Mouse (Mus musculus): Measurements from ENCODE around the gene Tmem179. TPM values are rescaled to one million over a fixed set of nuclear protein-coding genes. Genes with fewer than 3 reads are reported as not detected.

The Tmem179 gene
- polyA plus RNA-seq, 1 experiment from 2014 or later, result 0.19 TPM

- no peak overlapping the region for H3K27ac ChIP-seq
- H3K36me3 ChIP-seq, result no peaks in the 10 kb centered on the region
- ATAC-seq (ENCODE audit: insufficient number of reproducible peaks, insufficient read depth, low FRiP score, low TSS enrichment, low read depth), result no peak
- no peak overlapping the region for H3K4me3 ChIP-seq (replicated peaks)
- no peaks in the 10 kb centered on the region for H3K9me3 ChIP-seq
- H3K4me1 ChIP-seq (replicated peaks), result no peaks in the 10 kb centered on the region
- WGBS, result 80% methylated on average over 8 of the region's 8 CpGs
- H3K4me2 ChIP-seq, result no peak overlapping the region
- H3K27me3 ChIP-seq, result peaks cover 31% of the 10 kb centered on the region
- H3K9ac ChIP-seq (replicated peaks), result no peak overlapping the region
Measured at GRCm38 (mm10) chr12:112497731-112498130, 18.8 kb downstream of the Tmem179 start.

DNA sequence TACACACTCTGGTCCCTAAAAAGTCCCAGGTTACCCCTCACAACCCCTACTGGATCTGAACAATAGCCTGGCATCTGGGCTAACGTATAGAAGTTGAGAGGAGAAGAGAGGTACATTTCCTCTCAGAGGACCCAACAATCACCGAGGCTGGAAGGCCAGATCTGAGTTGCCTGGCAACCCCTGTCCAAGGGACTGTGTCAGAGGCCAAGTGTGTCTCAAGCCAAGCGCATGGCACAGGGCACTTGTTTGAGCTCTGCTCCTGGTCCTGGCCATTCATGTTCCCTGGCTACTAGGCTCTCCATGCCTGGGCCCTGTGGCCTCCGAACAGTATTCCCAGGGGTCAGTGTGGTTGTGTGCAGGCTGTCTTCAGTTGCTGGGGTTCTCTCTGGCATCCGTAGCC lies 20.4 kb downstream of the Tmem179 start:
- ATAC-seq (ENCODE audit: insufficient number of reproducible peaks, insufficient read depth, low FRiP score, low TSS enrichment, low read depth), result no peak
- Histone ChIP-seq H3K4me2 (no peak overlapping the region), H3K9ac (replicated peaks) (no peak overlapping the region), H3K4me3 (replicated peaks) (no peak overlapping the region), H3K9me3 (no peaks in the 10 kb centered on the region), H3K36me3 (no peaks in the 10 kb centered on the region), H3K4me1 (replicated peaks) (peaks cover 12% of the 10 kb centered on the region), H3K27me3 (peaks cover 26% of the 10 kb centered on the region), H3K27ac (no peak overlapping the region)
- WGBS, result 83% methylated on average over 5 of the region's 5 CpGs

- peaks cover 14% of the 10 kb centered on the region for H3K27me3 ChIP-seq
- peak; percentile 59 for ATAC-seq (ENCODE audit: insufficient number of reproducible peaks, insufficient read depth, low FRiP score, low TSS enrichment, low read depth)
- no peaks in the 10 kb centered on the region for H3K9me3 ChIP-seq
- WGBS, result 16% methylated on average over 3 of the region's 3 CpGs
- H3K36me3 ChIP-seq, result no peaks in the 10 kb centered on the region
- peak overlapping the region; percentile 81 for H3K27ac ChIP-seq
- H3K9ac ChIP-seq (replicated peaks), result no peak overlapping the region; the same call in 1 of the 2 replicates
- H3K4me2 ChIP-seq, result peak overlapping the region; percentile 0
- peaks cover 30% of the 10 kb centered on the region for H3K4me1 ChIP-seq (replicated peaks)
- no peak overlapping the region for H3K4me3 ChIP-seq (replicated peaks)
Measured at GRCm38 (mm10) chr12:112490444-112490939, 26.1 kb downstream of the Tmem179 start.

- 87% methylated on average over 9 of the region's 9 CpGs for WGBS
- Histone ChIP-seq H3K4me2 (no peak overlapping the region), H3K27ac (no peak overlapping the region; the same call in 1 of the 2 replicates), H3K4me1 (replicated peaks) (peaks cover 30% of the 10 kb centered on the region), H3K27me3 (0 out of 2 replicates have a peak, but pooled peaks cover 4% of the 10 kb centered on the region), H3K4me3 (replicated peaks) (no peak overlapping the region), H3K9me3 (no peaks in the 10 kb centered on the region), H3K36me3 (no peaks in the 10 kb centered on the region), H3K9ac (replicated peaks) (no peak overlapping the region)
- no peak for ATAC-seq (ENCODE audit: insufficient number of reproducible peaks, insufficient read depth, low FRiP score, low TSS enrichment, low read depth)
Measured at GRCm38 (mm10) chr12:112489535-112489934, 27.0 kb downstream of the Tmem179 start.

GRCm38 (mm10) chr12:112489134-112489533 lies 27.4 kb downstream of the Tmem179 start, which contains the start of gene A530016L24Rik:
Gene A530016L24Rik, plus strand, starts transcription at chr12:112489448.
- peak within 1 kb of the TSS; percentile 81 for H3K27ac ChIP-seq
- no peak within 1 kb of the TSS; the same call in 1 of the 2 replicates for H3K9ac ChIP-seq (replicated peaks)
- 86% methylated on average over 8 of the region's 8 CpGs for WGBS
- no peaks in the 10 kb centered on the region for H3K36me3 ChIP-seq
- 0 out of 2 replicates have a peak, but pooled peaks cover under 1% of the 10 kb centered on the region for H3K27me3 ChIP-seq
- H3K4me2 ChIP-seq, result no peak within 1 kb of the TSS
- peaks cover 32% of the 10 kb centered on the region for H3K4me1 ChIP-seq (replicated peaks)
- ATAC-seq (ENCODE audit: insufficient number of reproducible peaks, insufficient read depth, low FRiP score, low TSS enrichment, low read depth), result no peak
- no peak within 1 kb of the TSS for H3K4me3 ChIP-seq (replicated peaks)
- H3K9me3 ChIP-seq, result no peaks in the 10 kb centered on the region

GRCm38 (mm10) chr12:112473777-112474176 lies 42.8 kb downstream of the Tmem179 start:
- H3K27ac ChIP-seq, result no peak overlapping the region
- H3K4me2 ChIP-seq, result no peak overlapping the region
- peaks cover 39% of the 10 kb centered on the region for H3K4me1 ChIP-seq (replicated peaks)
- H3K9me3 ChIP-seq, result no peaks in the 10 kb centered on the region
- H3K27me3 ChIP-seq, result peaks cover 73% of the 10 kb centered on the region
- H3K36me3 ChIP-seq, result no peaks in the 10 kb centered on the region
- ATAC-seq (ENCODE audit: insufficient number of reproducible peaks, insufficient read depth, low FRiP score, low TSS enrichment, low read depth), result peak; percentile 56
- 17% methylated on average over 9 of the region's 9 CpGs for WGBS
- no peak overlapping the region for H3K9ac ChIP-seq (replicated peaks)
- H3K4me3 ChIP-seq (replicated peaks), result no peak overlapping the region

- no peak overlapping the region for H3K9ac ChIP-seq (replicated peaks)
- no peak overlapping the region for H3K4me2 ChIP-seq
- H3K4me3 ChIP-seq (replicated peaks), result no peak overlapping the region
- peaks cover 64% of the 10 kb centered on the region for H3K27me3 ChIP-seq
- no peak overlapping the region for H3K27ac ChIP-seq
- peaks cover 33% of the 10 kb centered on the region for H3K4me1 ChIP-seq (replicated peaks)
- no peaks in the 10 kb centered on the region for H3K9me3 ChIP-seq
- WGBS, result 81% methylated on average over 5 of the region's 5 CpGs
- H3K36me3 ChIP-seq, result no peaks in the 10 kb centered on the region
- ATAC-seq (ENCODE audit: insufficient number of reproducible peaks, insufficient read depth, low FRiP score, low TSS enrichment, low read depth), result no peak
Measured at GRCm38 (mm10) chr12:112470216-112470615, 46.3 kb downstream of the Tmem179 start.

DNA sequence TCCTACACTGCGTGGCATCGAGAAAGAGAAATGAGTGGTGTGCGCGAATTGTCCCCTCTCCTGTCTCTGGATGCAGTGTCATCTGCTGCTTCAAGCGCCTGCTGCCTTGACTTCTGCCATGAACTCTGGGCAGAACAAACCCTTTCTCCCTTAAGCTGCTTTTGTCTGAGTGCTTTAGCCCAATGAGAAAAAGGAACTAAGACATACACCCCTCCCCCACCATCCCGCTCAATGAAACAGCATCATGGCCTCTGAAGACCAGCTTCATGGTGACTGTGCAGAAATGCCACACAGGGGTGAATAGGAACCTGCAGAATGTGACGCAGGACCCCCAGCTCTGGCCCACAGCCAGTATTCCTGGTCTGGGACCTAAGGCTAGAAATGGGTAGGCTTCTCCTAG lies 47.2 kb downstream of the Tmem179 start:
- no peaks in the 10 kb centered on the region for H3K36me3 ChIP-seq
- no peak for ATAC-seq (ENCODE audit: insufficient number of reproducible peaks, insufficient read depth, low FRiP score, low TSS enrichment, low read depth)
- peaks cover 35% of the 10 kb centered on the region for H3K4me1 ChIP-seq (replicated peaks)
- H3K4me2 ChIP-seq, result no peak overlapping the region
- H3K4me3 ChIP-seq (replicated peaks), result no peak overlapping the region
- H3K27me3 ChIP-seq, result peaks cover 56% of the 10 kb centered on the region
- no peaks in the 10 kb centered on the region for H3K9me3 ChIP-seq
- WGBS, result 87% methylated on average over 7 of the region's 7 CpGs
- H3K9ac ChIP-seq (replicated peaks), result no peak overlapping the region
- H3K27ac ChIP-seq, result no peak overlapping the region

DNA sequence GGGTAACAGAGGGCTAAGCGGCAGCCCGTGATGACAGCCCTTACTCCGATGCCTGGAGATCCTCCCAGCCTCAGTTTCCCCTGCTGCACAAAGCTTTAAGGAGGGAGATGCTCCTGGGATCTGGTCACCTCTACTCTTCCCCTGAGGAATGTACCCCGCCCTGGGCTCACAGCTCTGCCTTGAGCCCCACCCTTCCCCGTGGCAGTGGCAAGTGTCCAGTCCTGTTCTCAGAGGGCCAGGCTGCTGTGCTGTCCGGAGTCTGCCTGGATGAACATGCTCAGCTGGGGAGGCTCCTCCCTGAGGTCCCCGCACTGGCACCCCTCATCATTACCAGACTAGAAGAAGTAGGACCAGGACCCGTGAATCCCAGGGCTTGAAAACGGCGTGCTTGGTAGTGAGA lies 49.2 kb downstream of the Tmem179 start:
- peaks cover 36% of the 10 kb centered on the region for H3K27me3 ChIP-seq

DNA sequence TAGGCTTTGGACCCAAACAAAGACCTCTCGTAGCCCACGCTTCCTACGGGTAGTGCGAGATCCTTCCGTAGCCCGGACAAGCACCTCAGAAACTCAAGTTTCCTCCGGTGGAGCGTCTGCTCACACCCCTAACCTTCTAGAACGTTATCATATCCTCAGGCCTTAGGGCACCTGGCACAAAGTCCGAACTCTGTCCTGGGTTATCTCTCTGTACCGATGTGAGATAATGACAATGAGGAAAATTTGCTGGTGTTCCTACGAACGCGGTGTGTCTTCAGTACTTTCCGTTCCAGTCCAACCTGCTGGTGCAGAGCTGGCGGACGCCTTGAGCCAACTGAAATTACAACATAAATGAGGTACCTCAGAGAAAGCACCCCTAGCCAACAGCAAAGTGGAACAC lies 50.6 kb downstream of the Tmem179 start:
- ATAC-seq (ENCODE audit: insufficient number of reproducible peaks, insufficient read depth, low FRiP score, low TSS enrichment, low read depth), result no peak
- WGBS, result 94% methylated on average over 17 of the region's 17 CpGs

More for the DNA sequence above, 49.2 kb downstream of the Tmem179 start:
- Histone ChIP-seq H3K27ac (no peak overlapping the region), H3K36me3 (no peaks in the 10 kb centered on the region), H3K4me1 (replicated peaks) (peaks cover 35% of the 10 kb centered on the region), H3K4me2 (no peak overlapping the region), H3K4me3 (replicated peaks) (no peak overlapping the region), H3K9ac (replicated peaks) (no peak overlapping the region; the same call in 1 of the 2 replicates), H3K9me3 (no peaks in the 10 kb centered on the region)
- no peak for ATAC-seq (ENCODE audit: insufficient number of reproducible peaks, insufficient read depth, low FRiP score, low TSS enrichment, low read depth)
- 83% methylated on average over 10 of the region's 10 CpGs for WGBS

DNA sequence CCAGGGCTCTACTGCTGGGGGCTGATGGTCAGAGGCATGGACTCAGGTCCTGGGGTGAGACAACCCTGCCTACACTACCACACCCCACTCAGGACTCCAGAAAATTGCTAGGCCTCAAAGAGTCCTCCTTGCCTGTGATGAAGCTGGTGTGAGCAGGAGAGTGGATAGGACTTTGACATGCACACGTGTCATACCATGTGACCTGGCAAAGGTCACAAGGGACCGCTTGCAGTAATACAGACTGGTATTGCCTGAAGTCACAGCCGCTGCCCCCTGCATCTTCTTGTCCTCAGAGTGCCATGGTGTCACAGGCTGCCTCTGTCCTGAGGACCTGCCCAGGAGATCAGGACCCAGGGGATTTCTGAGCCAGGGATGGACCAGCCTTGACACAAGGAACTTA lies 52.0 kb downstream of the Tmem179 start:
- Histone ChIP-seq H3K4me1 (replicated peaks) (peaks cover 43% of the 10 kb centered on the region), H3K4me3 (replicated peaks) (no peak overlapping the region), H3K36me3 (no peaks in the 10 kb centered on the region), H3K27me3 (peaks cover 25% of the 10 kb centered on the region), H3K9me3 (no peaks in the 10 kb centered on the region), H3K9ac (replicated peaks) (no peak overlapping the region), H3K27ac (peak overlapping the region; percentile 72), H3K4me2 (no peak overlapping the region)
- ATAC-seq (ENCODE audit: insufficient number of reproducible peaks, insufficient read depth, low FRiP score, low TSS enrichment, low read depth), result no peak
- 72% methylated on average over 3 of the region's 3 CpGs for WGBS

More for the DNA sequence above, 50.6 kb downstream of the Tmem179 start:
- Histone ChIP-seq H3K4me3 (replicated peaks) (no peak overlapping the region), H3K4me1 (replicated peaks) (peaks cover 41% of the 10 kb centered on the region), H3K9ac (replicated peaks) (no peak overlapping the region), H3K4me2 (no peak overlapping the region), H3K27ac (no peak overlapping the region), H3K27me3 (peaks cover 30% of the 10 kb centered on the region), H3K9me3 (no peaks in the 10 kb centered on the region), H3K36me3 (no peaks in the 10 kb centered on the region)
